Mouse (Mus musculus) stomach, postnatal 0 days (tissue): ENCODE results near the gene Rps6ka1. TPM values are rescaled to one million over a fixed set of nuclear protein-coding genes. Genes with fewer than 3 reads are reported as not detected.
A peak's percentile ranks its signal among the peaks of the same experiment; 100 is the strongest.

Source experiments
- ATAC-seq: fragments of 200-750 bp; cut with Nextera tagmentation; 2 replicates; pipeline ENCODE4 v1.8.0; 2017; ENCODE audit not compliant: low FRiP score, low TSS enrichment
- DNase-seq: peaks from one replicate; pipeline ENCODE4 v3.0.0-alpha.2; 2016; ENCODE audit warnings: low spot score
- H3K27ac ChIP-seq: fragments of 300-500 bp; sonication (generic); replicated peaks from 2 replicates; pipeline ENCODE4 v1.5.1; 2014; ENCODE audit warnings: mild to moderate bottlenecking, control low read depth
- H3K27me3 ChIP-seq: fragments of 300-500 bp; sonication (generic); 2 replicates; pipeline ENCODE4 v1.6.1; 2014; ENCODE audit warnings: low read length; ENCODE audit not compliant: control insufficient read depth, insufficient read depth
- H3K36me3 ChIP-seq: fragments of 300-500 bp; sonication (generic); 2 replicates; pipeline ENCODE4 v1.6.1; 2014; ENCODE audit warnings: low read length, mixed read lengths; ENCODE audit not compliant: control insufficient read depth, insufficient read depth
- H3K4me1 ChIP-seq: fragments of 300-500 bp; sonication (generic); replicated peaks from 2 replicates; pipeline ENCODE4 v1.6.1; 2014; ENCODE audit warnings: antibody characterized with exemption; ENCODE audit not compliant: control insufficient read depth, insufficient read depth
- H3K4me2 ChIP-seq: fragments of 300-500 bp; sonication (generic); replicated peaks from 2 replicates; pipeline ENCODE4 v1.6.1; 2014; ENCODE audit warnings: low read depth, mild to moderate bottlenecking, control low read depth, moderate library complexity
- H3K4me3 ChIP-seq: fragments of 300-500 bp; sonication (generic); 2 replicates; pipeline ENCODE4 v1.5.1; 2014; ENCODE audit warnings: low read depth, low read length, control low read depth
- H3K9ac ChIP-seq: fragments of 300-500 bp; sonication (generic); 2 replicates; pipeline ENCODE4 v1.6.1; 2014; ENCODE audit warnings: mild to moderate bottlenecking, low read length, control low read depth, mixed read lengths
- H3K9me3 ChIP-seq: fragments of 300-500 bp; sonication (generic); 2 replicates; pipeline ENCODE4 v1.6.1; 2016; ENCODE audit warnings: low read length; ENCODE audit not compliant: control insufficient read depth
- CTCF ChIP-seq: IDR thresholded peaks from 2 replicates; pipeline ENCODE4 v1.5.1; 2016; ENCODE audit warnings: antibody characterized with exemption, low read depth, mild to moderate bottlenecking, moderate library complexity
- EP300 ChIP-seq: optimal IDR thresholded peaks from 2 replicates; pipeline ENCODE3; 2016; ENCODE audit warnings: antibody characterized with exemption
- WGBS: fragments of 180-500 bp; shearing (Covaris S2); extraction: QIAGEN DNeasy Blood & Tissue Kit; methylation state at CpG from one replicate; pipeline ENCODE4 v1.1.7; 2014; 5-methylcytosine and 5-hydroxymethylcytosine counted together
- polyA plus RNA-seq: library from polyadenylated mRNA; unstranded; fragments of >200 nt; fragmentation: Nextera tagmentation; extraction: Ambion mirVana; gene quantifications from 2 replicates; pipeline ENCODE4 v1.2.1, GENCODE M21; 2015

The Rps6ka1 gene
- polyA plus RNA-seq, 1 experiment from 2014 or later = 46.0 TPM

GRCm38 (mm10) chr4:133813992-133814803, 73.4 kb downstream of the Rps6ka1 start:
- ATAC-seq (peak; percentile 73), DNase-seq (peak; percentile 93)
- peak overlapping the region; percentile 65 for H3K4me3 ChIP-seq
- H3K27ac ChIP-seq = peak overlapping the region; percentile 100
- H3K9ac ChIP-seq = peak overlapping the region; percentile 88
- peak overlapping the region; percentile 42 for H3K4me2 ChIP-seq
- no peaks in the 10 kb centered on the region for H3K27me3 ChIP-seq
- H3K4me1 ChIP-seq = peaks cover 5% of the 10 kb centered on the region; the same call in 1 of the 2 replicates
- WGBS = under 1% methylated on average over 43 of the region's 80 CpGs
- TF ChIP-seq CTCF = peak; percentile 74
- peak; percentile 76 for TF ChIP-seq EP300
- H3K9me3 ChIP-seq = no peaks in the 10 kb centered on the region
- no peaks in the 10 kb centered on the region for H3K36me3 ChIP-seq

GRCm38 (mm10) chr4:133813174-133813991, 74.2 kb downstream of the Rps6ka1 start:
- peaks cover 5% of the 10 kb centered on the region; the same call in 1 of the 2 replicates for H3K4me1 ChIP-seq
- no peaks in the 10 kb centered on the region for H3K27me3 ChIP-seq
- no peaks in the 10 kb centered on the region for H3K36me3 ChIP-seq
- ATAC-seq = peak; percentile 93
- peak; percentile 96 for DNase-seq
- H3K9me3 ChIP-seq = no peaks in the 10 kb centered on the region
- TF ChIP-seq CTCF = no peak; the same call in 1 of the 2 replicates
- TF ChIP-seq EP300 = no peak
- WGBS = under 1% methylated on average over 39 of the region's 101 CpGs
- H3K4me2 ChIP-seq = peak overlapping the region; percentile 42
- peak overlapping the region; percentile 65 for H3K4me3 ChIP-seq
- H3K27ac ChIP-seq = peak overlapping the region; percentile 100
- peak overlapping the region; percentile 88 for H3K9ac ChIP-seq

- no peak for ATAC-seq
- WGBS = 68% methylated on average over 14 of the region's 15 CpGs
- no peak overlapping the region for H3K4me2 ChIP-seq
These were observed 83.0 kb downstream of the Rps6ka1 start for GRCm38 (mm10) chr4:133804401-133805263.

GRCm38 (mm10) chr4:133800589-133800988, 87.0 kb downstream of the Rps6ka1 start:
- DNase-seq (no peak), ATAC-seq (no peak)
- H3K9me3 ChIP-seq = no peaks in the 10 kb centered on the region
- no peaks in the 10 kb centered on the region; the same call in 1 of the 2 replicates for H3K27me3 ChIP-seq
- no peaks in the 10 kb centered on the region for H3K36me3 ChIP-seq
- H3K9ac ChIP-seq = no peak overlapping the region
- no peak overlapping the region for H3K27ac ChIP-seq
- H3K4me3 ChIP-seq = no peak overlapping the region
- H3K4me1 ChIP-seq = no peaks in the 10 kb centered on the region
- TF ChIP-seq CTCF (no peak), EP300 (no peak)
- no peak overlapping the region for H3K4me2 ChIP-seq
- 39% methylated on average over 6 of the region's 6 CpGs for WGBS

More at GRCm38 (mm10) chr4:133804401-133805263, 83.0 kb downstream of the Rps6ka1 start:
- no peaks in the 10 kb centered on the region for H3K4me1 ChIP-seq
- H3K9me3 ChIP-seq = no peaks in the 10 kb centered on the region
- DNase-seq = no peak
- H3K27ac ChIP-seq = no peak overlapping the region
- no peaks in the 10 kb centered on the region; the same call in 1 of the 2 replicates for H3K27me3 ChIP-seq
- H3K9ac ChIP-seq = no peak overlapping the region
- H3K4me3 ChIP-seq = no peak overlapping the region
- no peak for TF ChIP-seq EP300
- no peak for TF ChIP-seq CTCF
- H3K36me3 ChIP-seq = no peaks in the 10 kb centered on the region

Other genes starting within 250 kb of the Rps6ka1 start
- 1.6 and 3.6 TPM in 2 replicates for gene Zdhhc18, start 237.6 kb downstream of the Rps6ka1 start, polyA plus RNA-seq
- 11.5 and 13.0 TPM in 2 replicates for gene Pigv, start 215.2 kb downstream of the Rps6ka1 start, polyA plus RNA-seq
- gene Arid1a, start 131.0 kb downstream of the Rps6ka1 start, polyA plus RNA-seq = 8.7 and 9.7 TPM in 2 replicates
- gene Hmgn2, start 80.9 kb upstream of the Rps6ka1 start, polyA plus RNA-seq = 762 and 782 TPM in 2 replicates
- gene Dhdds, start 113.1 kb upstream of the Rps6ka1 start, polyA plus RNA-seq = 23.1 TPM in 2 replicates
- gene Lin28a, start 131.0 kb upstream of the Rps6ka1 start, polyA plus RNA-seq = not detected in 2 replicates
- gene Zfp683, start 166.0 kb upstream of the Rps6ka1 start, polyA plus RNA-seq = not detected in 2 replicates
- gene Crybg2, start 173.0 kb upstream of the Rps6ka1 start, polyA plus RNA-seq = 15.6 and 21.6 TPM in 2 replicates
- 18.0 and 20.3 TPM in 2 replicates for gene Cd52, start 207.3 kb upstream of the Rps6ka1 start, polyA plus RNA-seq
- 1.3 TPM in 2 replicates for gene Ubxn11, start 214.8 kb upstream of the Rps6ka1 start, polyA plus RNA-seq
- gene Sh3bgrl3, start 241.0 kb upstream of the Rps6ka1 start, polyA plus RNA-seq = 522 and 533 TPM in 2 replicates